Mouse (Mus musculus): ENCODE data around the gene Sec61a1. TPM values are rescaled to one million over a fixed set of nuclear protein-coding genes. Genes with fewer than 3 reads are reported as not detected.

The Sec61a1 gene
- total RNA-seq (2023): 100 to 1,000 TPM; 218 to 235 TPM

DNA sequence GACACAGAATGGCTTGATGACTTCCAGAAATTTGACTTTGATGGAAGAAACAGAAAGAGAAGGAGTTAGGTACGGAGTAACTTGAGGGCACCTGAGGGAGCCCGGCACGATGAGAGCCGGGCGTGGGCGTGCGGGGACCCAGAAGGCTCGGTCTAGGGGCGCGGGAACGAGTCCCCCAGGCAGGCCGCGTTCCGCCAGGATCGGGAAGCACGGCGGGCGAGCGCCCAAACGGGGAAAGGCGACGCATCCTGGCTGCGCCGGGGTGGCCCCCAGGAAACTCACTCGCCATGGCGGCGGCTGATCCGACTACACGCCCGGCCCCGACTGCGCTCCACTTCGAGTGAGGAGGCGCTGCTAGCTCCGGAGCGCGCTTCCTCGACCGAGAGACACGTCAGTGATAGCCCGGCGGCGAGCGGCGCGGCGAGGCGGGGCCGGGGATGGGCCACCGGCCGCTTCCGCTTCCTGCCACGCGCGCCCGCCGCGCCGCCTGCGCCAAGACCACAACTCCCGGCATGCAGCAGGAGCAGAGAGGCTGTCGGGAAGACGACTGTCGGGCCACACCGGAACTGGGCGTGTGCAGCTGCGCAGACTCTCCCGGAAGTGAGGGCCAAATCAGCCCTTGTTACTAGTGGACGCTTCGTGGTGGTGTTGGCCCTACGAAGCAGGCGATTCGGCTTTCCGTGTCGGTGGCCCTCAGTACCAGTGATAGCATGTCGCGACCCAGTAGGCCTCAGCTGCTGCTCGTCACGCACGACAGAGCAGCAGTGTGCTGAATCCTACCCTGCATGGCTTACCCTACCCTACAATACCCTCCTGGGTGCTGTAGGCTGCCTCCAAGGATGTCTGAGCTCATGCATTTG lies at the start of gene Sec61a1:
Sec61a1 (minus strand) TSS at position 502 of the 860 bp plus-strand sequence.

DNA sequence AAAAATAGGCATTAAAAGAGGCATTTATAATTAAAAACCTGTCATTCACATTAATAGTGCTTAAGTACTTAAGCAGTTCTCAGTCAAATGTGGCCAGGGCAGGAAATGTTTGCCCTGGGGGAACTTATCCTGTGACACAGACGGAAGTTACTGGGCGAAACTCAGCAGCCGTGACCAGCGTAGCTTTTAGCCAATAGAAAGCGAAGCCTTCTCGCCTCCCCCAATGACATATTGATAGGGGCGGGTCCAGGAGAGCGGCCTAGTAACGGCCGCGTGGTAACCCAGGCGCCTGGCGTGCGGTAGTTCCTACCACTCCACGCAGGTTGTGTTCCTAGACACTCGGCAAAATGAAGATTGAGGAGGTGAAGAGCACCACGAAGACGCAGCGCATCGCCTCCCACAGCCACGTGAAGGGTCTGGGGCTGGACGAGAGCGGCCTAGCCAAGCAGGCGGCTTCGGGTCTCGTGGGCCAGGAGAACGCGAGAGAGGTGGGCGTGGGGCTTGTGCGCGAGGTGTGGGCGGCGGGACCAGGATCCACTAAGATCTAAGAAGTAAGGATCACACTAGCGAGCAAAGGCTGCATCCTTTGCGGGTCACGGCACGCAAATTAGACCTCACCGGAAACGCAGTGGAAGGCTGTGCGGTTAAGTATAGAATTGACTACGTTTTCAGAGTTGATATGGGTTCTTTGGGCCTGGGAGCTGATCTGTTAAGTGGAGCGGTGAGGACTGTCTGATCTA lies 53.4 kb downstream of the Sec61a1 start, which contains the start of gene Ruvbl1:
Ruvbl1 (plus strand) TSS at position 229 of the 740 bp plus-strand sequence.

Other genes starting within 250 kb of the Sec61a1 start
- 10 to 100 TPM; 31.7 to 34.3 TPM for gene Eefsec, start 72.4 kb downstream of the Sec61a1 start, total RNA-seq (2023)
- 10 to 100 TPM; 32.1 to 37.6 TPM for gene Ruvbl1, start 53.5 kb downstream of the Sec61a1 start, total RNA-seq (2023)
- gene Kbtbd12, start 119.0 kb upstream of the Sec61a1 start, total RNA-seq (2023): not detected
- 1 to 10 TPM; 1.0 to 2.8 TPM for gene Mgll, start 205.5 kb upstream of the Sec61a1 start, total RNA-seq (2023)